Mouse (Mus musculus) embryo, embryonic 10 days (tissue): Measurements from ENCODE around the gene Lamb3.

Experiments
- DNase-seq: peaks from one replicate; pipeline ENCODE4 v3.0.0-alpha.2; 2015; ENCODE audit warnings: low spot score

Gene Lamb3

DNA sequence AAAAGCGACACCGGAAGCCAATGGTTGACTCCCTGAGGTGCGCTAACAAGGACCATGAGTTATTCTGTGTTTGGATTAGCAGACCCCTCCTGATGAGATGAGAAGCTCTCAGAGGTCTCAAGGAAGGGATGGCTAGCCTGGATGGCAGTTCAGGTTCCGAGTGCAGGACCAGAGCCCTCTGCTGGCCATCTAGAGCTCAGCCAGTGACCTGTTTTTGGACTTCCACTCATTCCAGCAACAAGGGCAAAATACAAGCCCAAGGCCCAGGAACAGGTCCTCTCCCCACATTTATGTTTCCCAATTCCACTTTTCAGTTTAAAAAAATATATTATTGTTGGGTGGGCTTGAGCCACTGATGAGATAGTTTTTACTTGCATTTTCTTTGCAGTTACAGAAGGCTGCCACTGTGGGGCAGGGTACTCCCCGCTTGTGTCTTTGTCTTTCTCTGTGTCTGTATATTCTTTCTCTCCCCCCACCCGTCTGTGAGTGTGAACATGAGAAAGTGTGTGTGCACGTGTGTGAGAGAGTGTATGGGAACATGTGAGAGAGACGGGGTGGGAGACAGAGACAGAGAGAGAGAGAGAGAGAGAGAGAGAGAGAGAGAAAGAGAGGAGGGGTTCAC lies 175.5 kb downstream of the Lamb3 start:
- DNase-seq = peak; percentile 88

DNA sequence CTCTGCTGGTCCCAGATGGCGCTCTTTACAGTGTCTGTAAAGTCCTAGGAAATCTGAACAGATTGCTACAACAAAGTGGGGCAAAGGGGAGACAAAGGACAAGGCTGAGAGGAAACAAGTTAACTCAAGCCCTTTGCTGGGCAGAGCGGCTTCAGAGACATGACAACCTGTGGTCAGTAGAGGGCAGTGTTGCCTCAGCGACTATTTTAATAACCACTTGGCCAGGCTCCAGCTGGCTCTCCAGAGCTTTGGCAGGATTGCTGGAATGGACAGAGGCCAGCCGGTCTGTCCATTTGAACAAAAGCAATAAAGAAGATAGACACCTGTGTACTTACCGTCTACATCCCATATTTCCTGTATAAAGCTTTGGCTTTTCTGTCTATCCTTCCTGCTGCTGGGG lies 178.6 kb downstream of the Lamb3 start:
- DNase-seq = peak; percentile 88

DNA sequence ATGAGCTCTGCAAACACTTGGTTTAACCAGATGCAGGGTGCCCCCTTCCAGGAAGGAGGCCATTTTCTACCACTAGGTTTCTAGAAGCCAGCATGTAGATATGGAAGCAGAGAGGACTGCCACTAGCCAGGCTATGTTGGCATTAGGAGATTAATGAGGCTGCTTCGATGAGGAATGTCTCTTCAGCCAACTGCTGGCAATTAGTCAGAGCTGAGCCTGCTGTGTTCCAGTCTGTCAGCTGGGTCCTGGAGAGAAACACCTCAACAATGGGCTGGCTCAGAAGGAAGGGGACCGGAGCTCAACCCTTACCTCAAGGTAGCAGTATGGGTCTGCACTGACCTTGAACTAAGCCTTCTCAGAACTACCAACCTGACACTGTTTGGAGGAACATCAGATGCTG lies 179.7 kb downstream of the Lamb3 start:
- DNase-seq = no peak

DNA sequence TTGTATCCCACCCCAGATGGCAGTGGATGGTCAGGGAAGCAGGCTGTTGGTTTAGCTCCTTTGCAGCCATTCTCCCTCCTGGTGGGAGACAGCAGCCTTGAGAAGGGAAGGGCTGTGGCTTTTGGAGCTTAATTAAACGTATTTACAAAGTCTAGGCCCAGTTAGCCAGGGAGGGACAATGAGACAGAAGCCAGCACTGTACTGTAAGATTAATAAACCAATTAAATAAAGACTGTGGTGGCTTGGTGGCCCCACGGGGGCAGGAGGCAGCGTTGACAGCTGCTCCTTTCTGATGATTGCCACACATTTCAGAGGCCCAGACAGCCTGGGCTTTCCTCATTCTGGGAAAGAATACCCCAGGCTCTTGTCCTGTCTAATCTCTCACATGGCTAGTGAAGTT lies 182.0 kb downstream of the Lamb3 start:
- DNase-seq = no peak

DNA sequence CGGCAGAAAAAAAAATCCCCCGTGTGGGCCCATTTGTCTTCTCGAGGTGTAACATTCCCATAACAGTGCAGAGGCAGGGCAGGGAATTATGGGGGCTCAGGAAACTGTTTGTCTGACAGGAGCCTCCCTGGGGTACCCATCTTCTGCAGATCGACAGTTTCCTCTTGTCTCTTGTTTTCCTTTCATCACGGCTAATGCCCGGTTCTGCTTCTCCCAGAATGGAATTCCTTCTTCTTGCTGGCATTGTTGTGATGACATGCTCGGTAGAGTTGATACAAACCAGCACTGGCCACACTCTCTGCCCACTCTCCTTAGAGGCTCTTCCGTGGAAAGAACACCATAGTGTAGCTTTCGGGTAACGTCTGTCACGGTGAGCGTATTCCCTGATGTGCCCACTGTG lies 182.5 kb downstream of the Lamb3 start:
- DNase-seq = no peak

DNA sequence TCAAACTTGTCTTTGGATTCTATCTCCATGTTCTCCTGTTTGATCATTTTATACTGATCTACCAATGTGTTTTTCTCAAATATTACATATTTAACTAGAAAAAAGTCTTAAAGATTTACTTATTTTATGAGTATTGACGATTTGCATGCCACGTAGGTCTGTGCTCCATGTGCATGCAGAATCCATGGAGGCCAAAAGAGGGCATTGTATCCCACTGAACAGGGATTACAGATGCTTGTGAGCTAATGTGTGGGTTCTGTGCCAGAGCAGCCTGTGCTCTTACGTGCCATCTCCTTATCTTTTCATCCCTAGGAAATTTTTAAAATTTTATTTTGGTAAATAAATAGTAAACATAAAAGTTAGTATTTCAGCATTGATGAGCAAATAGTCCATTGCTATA lies 184.8 kb downstream of the Lamb3 start:
- DNase-seq = no peak
